ENCODE assay signal across 8 mouse cellular contexts in genomic region chr4:48770954-48771665, GRCm38 (mm10).
DNase-seq lines count a peak whose midpoint lies in the region; ATAC-seq lines count a peak whose summit lies in the region.

No protein-coding gene starts in this region.

- no peak overlapping the region for H3K27ac ChIP-seq in lung, embryonic 16.5 days (ENCODE audit: low read length)

- WGBS in lung, embryonic 16.5 days, result 23% methylated on average over 14 of the region's 14 CpGs

- no peaks in the 10 kb centered on the region for H3K36me3 ChIP-seq in lung, embryonic 16.5 days (ENCODE audit: control insufficient read depth, insufficient read depth, low read length)

- no peaks in the 10 kb centered on the region for H3K4me1 ChIP-seq in lung, embryonic 16.5 days (replicated peaks; ENCODE audit: control insufficient read depth, insufficient read depth, low read length)

- no peaks in the 10 kb centered on the region for H3K9me3 ChIP-seq in lung, embryonic 16.5 days (ENCODE audit: control insufficient read depth, low read length)

- peak overlapping the region; percentile 15; the same call in 1 of the 2 replicates for H3K4me2 ChIP-seq in lung, embryonic 16.5 days (ENCODE audit: low read depth, low read length)

- no peaks in the 10 kb centered on the region for H3K27me3 ChIP-seq in lung, embryonic 16.5 days (ENCODE audit: control insufficient read depth, insufficient read depth, low read depth, low read length)

- peak; percentile 38; the same call in 1 of the 2 replicates for ATAC-seq in lung, embryonic 16.5 days (ENCODE audit: low read depth)
- ATAC-seq in erythroblast, adult 5-6 weeks (replicated peaks; ENCODE audit: low FRiP score, poor library complexity, severe bottlenecking), result no peak

- no peak overlapping the region for H3K4me3 ChIP-seq in lung, embryonic 16.5 days (ENCODE audit: low read length)

- DNase-seq in 416B (ENCODE audit: low read depth), result peak; percentile 47
- DNase-seq in ES-CJ7 (ENCODE audit: low read depth, low spot score), result peak; percentile 60
- DNase-seq in embryo, embryonic 11 days, result peak; percentile 60
- DNase-seq in heart, postnatal 4 days, result peak; percentile 59
- DNase-seq in kidney, postnatal 4 days, result peak; percentile 56 to 68
- DNase-seq in right cerebral cortex, postnatal 10 days (ENCODE audit: low spot score in 2 of 2), result peak; percentile 66 to 67

- H3K9ac ChIP-seq in lung, embryonic 16.5 days (ENCODE audit: low read length), result no peak overlapping the region
